Mouse (Mus musculus) T-helper 1 cell (primary cell): ENCODE measurements around the gene Pgm5.

Source experiments
- in situ Hi-C: fragments of 300-600 bp; cut with MboI, MseI; formaldehyde crosslinking; loops from one replicate; pipeline ENCODE4 v1.15.1; 2025; ENCODE audit warnings: high pct_unique_total_duplicates

Pgm5 gene

DNA sequence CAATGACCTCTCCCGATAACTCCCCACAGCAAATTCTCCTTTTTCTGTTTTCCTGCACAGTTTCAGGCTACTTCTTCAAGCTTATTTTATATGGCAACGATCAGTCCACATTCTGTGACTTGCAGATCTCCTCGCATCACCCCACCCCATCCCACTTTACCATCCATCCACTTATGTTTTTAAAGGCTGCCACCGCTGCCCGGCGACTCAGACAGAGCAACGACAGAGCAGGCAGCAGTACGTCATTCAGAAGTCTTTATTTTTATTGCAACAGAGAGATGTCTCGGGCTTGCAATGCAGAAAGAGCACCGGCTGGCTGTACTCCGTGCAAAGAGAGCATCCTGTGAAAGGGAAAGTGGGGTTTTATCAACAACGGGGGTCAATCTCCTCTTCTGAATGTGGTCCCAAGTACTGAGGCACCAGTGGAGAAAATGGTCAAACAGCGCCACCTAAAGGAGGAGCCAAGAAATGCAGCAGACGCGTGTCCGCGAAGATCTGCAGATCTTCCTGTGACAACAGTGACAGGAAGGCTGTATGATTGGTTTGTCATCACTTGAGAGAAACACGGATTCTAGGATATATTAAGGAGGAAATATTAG lies 9.5 kb upstream of the Pgm5 start:
- in situ Hi-C loops, result loop anchor here (5.0 kb wide), 3 partner anchors 169 to 569 kb away; no protein-coding TSS in a partner anchor

DNA sequence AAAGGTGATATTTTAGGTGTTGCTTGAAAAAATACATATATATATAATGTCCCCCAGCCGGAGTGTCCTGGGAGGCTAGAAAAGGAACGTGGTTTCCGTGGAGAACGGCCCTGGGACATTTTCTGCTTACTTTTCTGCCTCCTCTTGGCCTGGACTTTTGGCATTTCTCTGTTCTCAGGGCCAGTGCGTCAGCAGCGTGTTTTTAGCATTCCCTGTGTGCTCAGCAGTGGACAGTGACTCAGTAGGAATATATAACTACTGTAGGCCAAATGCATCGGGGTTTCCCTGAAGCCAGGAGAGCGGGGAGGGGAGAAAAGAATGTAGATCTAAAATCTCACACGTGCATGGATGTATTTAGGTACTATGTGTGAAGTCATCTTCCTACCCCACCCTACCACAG lies 3.8 kb upstream of the Pgm5 start:
- in situ Hi-C loops, result loop anchor here (10.0 kb wide), 1 partner anchor 1739 kb away; the partner anchor contains the start of gene Smarca2

DNA sequence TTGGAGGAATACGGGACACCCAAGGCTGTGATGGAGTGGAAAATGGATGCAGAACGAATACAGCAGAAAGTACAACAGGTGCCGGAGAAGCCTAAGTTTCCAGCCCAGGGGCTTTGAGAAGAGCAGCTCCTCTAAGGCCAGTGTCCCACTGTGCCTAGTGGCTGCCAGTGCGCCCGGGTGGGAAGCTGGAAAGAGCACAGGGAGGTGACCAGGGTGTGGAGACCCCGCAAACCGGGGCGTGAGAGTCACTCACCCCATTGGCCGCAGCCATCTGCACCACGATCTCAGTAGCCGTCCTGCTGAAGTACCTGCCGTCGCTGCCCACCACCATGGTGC lies 411 bp downstream of the Pgm5 start:
- in situ Hi-C loops, result loop anchor here (10.0 kb wide), 1 partner anchor 1744 kb away; the partner anchor contains the start of gene Smarca2

DNA sequence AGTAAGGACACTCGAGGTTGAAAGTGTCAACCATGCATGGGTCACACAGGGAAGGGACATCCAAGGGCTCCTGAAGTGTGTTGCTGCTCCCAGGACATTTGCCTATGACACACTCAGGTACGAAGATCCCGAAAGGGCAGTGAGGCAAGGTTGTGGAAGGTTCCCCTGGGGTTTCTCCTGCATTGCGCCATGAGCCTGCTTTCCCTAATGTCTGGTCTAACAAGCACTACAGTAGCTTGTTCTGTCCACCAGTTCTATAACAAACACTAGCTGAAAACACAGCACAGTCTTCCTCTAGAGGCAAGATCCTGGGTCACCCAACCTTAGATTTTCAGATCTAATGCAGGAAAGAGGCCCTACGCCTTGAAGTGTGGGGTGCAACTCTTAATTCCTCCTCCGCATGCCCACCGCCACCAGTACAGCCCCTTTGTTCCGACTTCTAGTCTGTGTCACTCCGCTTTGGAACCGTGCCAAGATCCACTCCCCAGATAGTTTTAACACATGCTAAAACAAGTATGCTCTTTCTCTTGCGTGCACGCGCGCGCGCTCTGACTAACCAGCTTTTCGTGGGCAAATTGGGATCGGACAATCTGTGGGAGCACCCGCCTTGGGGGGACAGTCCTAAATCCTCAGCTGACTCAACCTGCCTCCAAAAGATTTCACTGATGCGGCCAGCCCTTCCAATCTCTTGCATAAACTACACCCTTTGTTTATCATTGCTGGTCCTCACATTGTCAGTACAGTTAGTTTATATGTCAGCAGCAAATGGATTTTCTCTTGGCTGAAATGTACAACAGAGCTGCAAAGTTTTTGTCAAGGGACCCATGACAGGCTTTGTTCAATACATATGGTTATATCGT lies 10.0 kb downstream of the Pgm5 start:
- in situ Hi-C loops, result no loop called here

DNA sequence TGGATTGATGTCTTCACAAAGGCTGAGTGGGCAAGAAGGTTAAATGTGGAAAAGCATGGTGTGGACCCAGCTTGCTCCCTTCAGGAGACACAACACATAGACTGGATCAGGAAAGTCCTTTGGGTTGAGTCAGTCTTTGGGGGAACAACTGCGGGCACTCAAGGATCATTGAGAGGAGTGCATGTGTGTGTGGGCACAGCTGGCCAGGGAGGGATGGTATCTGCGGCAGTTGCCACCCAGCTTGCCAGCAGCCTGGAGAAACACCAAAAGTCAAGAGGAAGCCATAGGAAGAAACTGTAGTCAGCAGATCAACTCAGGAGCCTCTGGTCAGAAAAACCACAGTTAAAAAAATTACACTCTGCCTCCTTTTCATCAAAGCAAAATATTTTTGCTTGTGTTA lies 12.8 kb downstream of the Pgm5 start:
- in situ Hi-C loops, result no loop called here

DNA sequence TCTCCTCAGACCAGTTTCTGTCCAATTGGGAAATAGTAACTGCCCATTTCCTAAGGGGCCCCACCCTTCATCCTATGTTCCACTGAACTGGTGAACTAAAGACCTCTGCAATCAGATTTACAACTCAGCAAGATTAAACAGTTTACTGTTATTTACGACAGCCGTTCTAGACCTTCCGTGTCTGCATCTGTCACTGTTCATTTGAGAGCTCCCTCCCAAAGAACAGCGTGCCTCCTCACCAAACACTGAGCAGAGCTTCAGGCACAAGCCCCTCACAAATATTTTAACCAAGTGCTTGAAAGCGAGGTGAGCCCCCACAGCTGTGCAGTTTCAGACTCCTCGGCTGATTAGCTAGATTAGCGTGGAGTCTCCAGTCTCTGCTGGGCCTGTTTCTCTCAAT lies 13.3 kb downstream of the Pgm5 start:
- in situ Hi-C loops, result no loop called here

DNA sequence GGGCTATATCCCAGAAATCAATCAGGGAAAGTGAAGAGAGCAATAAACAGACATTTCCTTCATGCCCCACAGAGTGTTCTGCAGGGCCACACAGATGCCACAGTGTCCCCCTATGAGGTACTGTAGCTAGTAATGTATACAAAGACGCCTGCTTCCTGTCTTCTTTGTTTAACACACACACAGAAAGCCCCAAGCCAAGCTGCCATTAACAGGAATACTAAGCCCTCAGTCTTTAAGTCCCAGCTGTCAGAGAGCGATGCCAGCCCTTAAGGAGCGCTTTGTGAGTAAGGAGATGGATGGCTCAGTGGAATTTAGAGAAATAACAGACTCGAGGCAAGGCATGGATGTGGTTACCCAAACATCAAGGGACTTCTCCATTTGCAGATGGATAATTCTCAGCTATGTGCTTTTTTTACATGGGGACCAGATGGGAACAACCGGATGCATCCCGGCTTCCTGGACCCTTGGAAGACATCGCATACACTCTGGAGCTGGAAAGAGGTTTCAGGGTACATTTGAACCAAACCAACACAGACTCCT lies 16.6 kb downstream of the Pgm5 start:
- in situ Hi-C loops, result no loop called here

DNA sequence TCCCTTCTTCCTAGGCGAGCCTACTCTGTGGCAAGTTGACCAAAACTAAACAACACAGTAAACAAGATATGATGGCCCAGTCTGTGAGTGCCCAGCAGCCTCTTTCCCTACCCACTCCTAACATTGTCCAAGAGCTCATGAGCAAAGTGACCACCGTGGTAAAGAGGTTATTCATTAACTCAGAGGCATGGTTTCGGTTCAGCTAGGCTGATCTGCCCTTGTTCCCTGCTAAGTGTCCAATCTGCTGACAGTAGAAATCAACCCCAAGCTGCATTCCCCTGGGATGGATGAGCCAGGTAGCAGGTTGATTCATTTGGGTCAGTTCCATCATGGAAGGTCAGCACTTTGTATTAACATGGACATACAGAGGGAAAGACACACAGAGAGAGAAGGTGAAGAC lies 19.6 kb downstream of the Pgm5 start:
- in situ Hi-C loops, result no loop called here

DNA sequence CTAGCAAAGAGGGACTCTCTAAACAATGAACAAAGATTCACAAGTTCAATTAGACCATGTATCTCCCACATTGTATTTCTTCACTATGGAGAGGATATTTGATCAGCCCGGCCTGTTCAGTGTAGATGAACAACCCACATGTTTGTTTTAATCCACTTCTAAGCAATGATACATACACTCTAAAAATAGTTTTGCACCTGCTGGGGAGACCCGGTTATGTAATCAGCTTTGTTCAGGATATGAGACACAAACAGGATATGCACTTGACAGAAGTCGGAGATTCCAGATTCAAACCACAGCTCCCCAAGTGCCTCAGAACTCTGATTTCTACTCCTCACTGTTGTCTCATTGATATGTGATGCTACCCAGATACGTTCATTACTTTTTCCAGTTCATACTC lies 37.1 kb downstream of the Pgm5 start:
- in situ Hi-C loops, result no loop called here

DNA sequence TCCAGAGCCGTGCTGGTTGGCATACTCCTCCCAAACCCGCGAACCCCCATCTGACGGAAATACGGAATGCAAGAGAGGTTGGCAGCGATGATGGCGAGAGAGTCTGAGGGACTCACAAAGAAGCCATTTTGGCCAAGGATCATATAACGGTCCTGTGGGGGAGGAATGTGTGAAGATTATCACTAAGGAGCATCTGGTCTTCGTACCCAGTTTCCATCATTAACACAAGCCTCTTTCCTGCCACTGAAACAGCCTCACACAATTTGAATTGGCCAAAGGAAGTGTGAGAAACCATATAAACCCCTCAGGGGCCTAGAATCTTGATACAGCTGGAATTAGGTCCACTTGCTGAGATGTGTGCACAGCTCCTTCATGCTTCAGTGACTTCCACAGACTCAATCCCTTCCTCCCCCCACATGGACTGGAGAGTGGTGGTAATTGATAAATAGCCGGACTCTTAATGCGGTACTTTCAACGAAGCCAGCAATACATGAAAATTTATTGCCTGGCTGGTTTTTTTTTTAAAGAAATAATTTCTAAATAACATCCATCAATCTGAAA lies 45.9 kb downstream of the Pgm5 start:
- in situ Hi-C loops, result loop anchor here (10.0 kb wide), 1 partner anchor 61 kb away; no protein-coding TSS in a partner anchor

DNA sequence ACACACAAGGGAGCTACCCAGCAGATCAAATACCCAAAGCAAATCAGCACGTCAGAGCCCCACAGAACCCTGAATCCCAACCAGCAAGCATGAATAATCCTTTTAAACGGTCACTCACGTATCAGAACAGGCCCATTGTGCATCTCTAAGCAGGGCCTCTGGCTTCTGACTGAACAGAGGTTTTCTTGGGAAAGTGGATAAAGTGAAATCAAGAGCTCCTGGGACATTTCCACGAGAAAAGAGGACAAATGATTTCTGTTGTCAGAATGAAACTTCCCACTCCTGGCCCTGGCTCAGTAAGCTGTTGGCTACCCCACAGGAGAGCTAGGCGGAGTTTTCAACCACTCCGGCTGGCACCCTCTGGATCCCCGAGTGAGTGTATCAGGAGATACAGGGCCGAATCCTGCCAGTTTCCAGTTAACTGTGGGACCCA lies 48.8 kb downstream of the Pgm5 start:
- in situ Hi-C loops, result loop anchor here (10.0 kb wide), 1 partner anchor 58 kb away; no protein-coding TSS in a partner anchor

DNA sequence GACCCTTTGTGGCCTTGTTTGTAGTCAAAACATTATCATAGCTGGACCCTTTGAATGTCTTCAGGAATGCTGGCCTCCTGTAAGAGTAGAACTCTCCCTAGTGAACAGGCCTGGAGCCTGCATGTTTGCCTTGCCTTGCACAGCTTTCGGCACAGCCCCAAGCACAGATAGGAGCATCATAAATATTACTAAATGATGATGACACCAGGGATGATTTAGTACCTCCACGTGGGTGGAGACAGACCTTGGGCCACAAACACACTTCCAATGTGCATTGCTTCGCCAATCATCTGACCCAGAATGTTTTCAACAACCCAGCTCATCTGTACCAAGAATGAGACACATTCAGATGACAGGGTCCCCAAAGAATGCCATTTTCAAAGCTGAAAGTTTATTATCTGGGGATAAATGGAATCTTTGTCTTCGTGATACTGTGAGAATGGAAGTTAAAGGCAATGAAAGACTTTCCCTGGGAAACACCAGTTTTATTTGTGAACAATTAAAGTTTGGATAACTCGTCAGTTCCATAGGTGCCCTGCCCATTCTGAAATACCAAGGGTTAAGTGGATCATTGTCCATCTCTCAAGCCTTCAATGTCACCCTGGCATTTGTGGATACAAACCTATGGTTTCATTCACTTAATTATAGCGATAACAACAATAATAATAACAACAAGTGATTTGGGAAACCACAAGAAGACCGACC lies 49.4 kb downstream of the Pgm5 start:
- in situ Hi-C loops, result loop anchor here (10.0 kb wide), 1 partner anchor 57 kb away; no protein-coding TSS in a partner anchor

DNA sequence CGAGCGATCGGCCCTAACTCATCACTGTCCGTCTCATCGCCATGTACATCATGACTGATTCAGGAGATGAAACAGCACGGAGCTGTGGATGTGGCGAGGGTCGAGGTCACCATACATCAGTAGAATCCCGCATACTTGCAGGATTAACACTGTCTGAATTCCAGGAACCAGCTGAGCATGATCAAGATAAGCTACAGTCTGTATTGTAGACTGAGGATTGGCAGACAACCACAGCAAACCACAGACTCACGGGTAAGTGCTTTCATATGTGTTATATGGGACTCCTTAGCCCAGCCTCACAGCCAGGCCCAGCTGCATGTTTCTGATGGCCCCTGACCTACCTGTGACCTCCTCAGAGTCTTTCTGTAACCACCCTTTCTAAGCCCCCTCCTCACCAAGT lies 50.2 kb downstream of the Pgm5 start:
- in situ Hi-C loops, result loop anchor here (10.0 kb wide), 1 partner anchor 57 kb away; no protein-coding TSS in a partner anchor

DNA sequence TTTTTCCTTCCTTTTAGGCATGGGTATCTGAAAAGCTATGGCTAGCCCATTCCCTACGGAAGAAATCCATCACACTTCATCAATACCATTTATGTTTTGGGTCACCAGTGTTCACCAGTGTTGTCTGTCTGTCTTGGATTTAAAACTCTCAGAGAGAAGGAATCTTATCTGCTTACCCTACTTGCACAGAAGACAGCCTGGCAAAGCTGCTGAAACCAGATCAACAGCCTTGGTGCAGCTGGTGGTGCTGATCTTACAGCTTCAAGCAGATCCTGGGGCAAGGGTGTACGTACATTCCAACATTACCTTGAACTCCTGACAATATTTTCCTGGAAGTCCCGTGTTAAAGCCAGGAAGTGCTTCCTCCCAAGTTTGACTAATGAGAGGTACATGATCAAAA lies 55.6 kb downstream of the Pgm5 start:
- in situ Hi-C loops, result no loop called here

DNA sequence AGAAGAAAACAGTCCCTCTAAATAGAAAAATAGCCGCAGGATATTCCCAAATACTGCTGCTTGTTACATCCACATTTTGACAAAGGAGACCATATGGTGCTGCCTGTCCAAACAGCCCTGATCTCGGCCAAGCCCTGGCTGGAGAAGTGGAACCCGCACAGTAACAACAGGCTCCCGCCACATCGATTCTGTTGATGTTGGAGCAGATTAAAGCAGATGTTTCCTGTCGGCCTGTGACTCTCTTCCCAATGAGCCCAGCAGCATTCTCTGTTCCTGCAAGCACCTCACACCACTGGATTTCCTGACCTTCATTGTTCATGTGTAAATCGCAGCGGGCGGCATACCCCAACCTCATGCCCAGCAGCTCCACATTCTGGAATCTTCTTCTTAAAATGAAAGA lies 64.0 kb downstream of the Pgm5 start:
- in situ Hi-C loops, result no loop called here

DNA sequence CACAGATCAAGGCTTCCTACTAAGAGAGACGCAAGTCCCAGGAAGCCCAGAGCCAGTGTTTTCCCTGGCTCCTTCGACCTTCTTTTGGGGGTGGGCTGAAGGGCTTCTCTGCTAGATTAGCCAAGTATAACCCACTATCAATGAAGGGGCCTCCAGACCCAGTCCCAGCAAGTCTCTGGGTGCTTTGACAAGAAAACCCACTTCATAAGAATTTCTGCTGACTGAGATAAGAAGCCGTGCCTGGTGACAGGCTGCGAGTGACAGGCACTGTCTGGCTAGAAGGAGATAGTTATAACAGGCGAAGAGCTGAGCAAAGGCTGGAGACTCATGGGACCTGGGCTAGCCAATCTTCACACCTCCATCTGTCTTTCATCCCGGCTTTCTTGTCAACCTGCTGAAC lies 67.3 kb downstream of the Pgm5 start:
- in situ Hi-C loops, result no loop called here

DNA sequence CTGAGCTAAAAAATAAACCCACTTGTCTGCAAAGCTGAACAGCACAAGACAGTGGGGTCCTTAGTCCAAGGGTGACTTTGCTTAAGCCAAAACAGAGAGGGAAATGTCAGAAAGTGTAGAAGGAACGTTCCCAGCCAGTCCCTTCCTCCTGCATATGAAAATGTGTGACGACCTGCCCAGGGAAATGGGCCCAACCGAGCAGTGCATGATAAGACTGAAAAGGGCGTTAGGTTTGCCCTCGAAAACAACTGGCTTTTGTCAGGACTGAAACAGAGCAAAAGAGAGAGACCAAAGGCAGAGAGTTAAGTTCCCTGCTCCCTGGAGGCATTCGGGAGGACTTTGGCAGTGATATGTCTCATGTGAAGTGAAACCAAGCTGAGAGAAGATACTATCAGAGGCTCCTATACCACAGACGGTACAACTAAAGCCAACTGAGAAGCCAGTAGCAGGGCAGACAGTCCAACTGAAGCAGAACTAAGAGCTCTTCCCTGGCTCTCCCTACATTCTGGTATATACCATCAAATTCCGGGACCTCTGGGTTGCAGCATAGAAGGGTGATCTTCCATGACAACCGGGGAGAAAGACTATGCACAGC lies 68.0 kb downstream of the Pgm5 start:
- in situ Hi-C loops, result no loop called here

DNA sequence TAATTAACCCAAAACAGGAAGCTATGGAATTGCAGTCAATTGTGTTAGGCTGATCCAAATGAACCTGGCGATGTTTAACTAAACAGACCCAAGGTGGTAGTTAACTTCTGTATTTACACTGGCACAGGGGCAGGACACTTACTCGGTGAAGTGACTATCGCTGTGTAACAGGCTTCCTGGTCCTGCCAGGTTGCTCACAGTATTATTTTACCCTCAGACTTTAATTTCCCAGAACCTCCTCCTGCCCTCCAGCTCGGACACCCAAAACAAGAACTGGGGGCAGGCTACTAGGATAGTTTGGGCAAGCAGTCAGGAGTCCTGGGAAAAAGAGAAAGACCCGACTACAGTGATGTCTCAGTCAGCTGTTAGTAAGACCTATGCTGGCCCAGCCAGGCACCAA lies 68.8 kb downstream of the Pgm5 start:
- in situ Hi-C loops, result no loop called here

DNA sequence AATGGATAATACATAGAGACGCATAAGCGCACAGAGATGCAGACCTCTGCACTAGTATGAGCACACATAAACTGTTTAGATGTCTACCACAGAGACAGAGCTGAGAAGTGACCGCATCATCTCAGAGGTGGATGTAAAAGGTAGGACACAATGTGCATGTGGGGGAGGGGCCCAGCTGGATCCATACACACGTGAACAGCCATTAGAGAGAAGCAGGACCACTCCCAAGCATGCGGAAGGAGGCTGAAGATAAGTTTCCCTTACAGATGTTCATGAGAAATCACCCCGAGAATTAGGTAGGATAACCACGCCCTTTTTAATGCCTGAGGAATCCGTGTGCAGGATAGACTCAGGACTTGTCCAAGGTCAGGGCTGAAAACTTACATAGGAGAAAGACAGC lies 75.8 kb downstream of the Pgm5 start:
- in situ Hi-C loops, result no loop called here

DNA sequence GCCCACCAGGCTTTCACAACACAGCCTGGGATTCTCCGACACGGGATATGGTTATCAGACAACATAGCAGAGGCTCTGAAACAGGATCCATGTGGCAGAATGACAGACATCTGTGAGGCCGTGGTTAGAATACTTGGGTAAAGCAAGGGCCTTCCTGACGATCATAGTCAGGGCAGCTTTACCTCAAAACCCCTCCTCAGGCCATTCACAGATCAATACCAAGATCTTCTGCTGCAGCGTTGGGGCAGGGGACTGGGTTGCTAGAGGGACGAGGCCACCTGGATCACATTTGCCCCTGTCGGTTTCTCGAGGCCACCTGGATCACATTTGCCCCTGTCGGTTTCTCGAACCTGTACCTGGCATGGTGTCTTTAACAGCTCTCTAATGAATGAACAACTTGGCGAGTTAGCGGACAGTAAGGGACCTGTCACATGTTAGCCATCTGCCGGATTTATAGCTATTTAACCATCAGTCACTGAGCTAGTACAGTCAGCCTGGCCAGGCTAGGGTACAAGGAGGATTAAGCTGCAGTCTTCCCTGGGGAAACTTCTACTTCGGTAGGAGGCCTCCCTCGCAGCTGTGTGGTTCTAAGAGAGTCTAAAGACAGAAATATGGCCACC lies 76.5 kb downstream of the Pgm5 start:
- in situ Hi-C loops, result no loop called here

DNA sequence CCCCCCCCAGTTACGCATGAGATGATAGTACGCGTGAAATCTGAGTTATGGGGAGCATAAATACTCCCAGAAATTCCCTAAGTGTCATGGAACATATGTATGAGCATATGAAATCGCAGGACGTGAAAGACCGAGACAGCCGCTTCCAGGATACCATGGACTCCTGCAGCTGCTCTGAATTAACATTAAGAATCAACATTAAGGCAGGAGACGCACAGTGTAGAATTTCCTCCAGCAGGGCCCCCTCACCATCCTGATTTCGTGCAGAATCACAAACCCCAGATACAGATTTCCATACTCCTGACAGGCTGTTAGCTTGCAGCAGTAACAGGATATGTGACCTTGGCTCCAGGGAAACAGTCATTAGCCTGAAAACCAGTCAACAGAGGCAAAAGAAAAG lies 77.9 kb downstream of the Pgm5 start:
- in situ Hi-C loops, result no loop called here
